Mouse (Mus musculus): ENCODE data around the gene Adamts14.

The Adamts14 gene

DNA sequence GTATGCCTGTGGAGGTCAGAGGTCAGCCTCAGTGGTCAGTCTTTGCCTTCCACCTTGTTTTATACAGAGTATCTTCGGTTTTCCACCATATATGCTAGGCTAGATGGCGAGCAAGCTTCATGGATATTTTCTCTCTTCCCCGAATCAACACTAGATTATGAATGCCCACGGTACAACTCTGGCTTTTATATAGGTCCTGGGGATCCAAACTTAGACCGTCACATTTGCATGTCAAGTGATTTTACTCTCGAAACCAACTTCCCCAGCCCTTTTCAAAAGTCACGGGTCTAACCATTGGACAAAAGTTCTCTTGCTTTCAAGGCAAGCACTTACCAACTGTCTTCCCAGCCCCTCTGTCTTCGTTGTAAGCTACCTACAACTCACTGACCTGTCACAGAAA lies 94.6 kb downstream of the Adamts14 start:
- no peak for DNase-seq (ENCODE audit: low spot score in 2 of 2)

DNA sequence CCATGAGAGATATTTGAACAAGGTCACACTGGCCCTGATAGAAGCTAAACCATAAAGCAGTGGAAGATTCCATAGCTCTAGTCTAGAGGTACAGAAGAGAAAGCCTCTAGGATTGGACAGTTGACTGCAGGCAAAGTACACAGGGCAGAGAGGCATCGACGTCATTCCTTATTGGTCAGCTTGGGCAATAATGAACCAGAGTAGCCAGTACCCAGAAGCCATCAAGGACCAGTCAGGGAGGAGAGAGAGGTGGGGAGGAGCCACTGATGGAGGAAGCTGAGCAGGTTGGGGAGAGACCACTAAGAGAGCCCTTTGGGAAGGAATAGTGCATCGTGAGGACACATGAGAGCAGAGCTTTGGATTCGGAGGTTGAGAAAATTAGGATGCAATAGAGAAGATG lies 95.5 kb downstream of the Adamts14 start:
- no peak for DNase-seq (ENCODE audit: low spot score in 2 of 2)

DNA sequence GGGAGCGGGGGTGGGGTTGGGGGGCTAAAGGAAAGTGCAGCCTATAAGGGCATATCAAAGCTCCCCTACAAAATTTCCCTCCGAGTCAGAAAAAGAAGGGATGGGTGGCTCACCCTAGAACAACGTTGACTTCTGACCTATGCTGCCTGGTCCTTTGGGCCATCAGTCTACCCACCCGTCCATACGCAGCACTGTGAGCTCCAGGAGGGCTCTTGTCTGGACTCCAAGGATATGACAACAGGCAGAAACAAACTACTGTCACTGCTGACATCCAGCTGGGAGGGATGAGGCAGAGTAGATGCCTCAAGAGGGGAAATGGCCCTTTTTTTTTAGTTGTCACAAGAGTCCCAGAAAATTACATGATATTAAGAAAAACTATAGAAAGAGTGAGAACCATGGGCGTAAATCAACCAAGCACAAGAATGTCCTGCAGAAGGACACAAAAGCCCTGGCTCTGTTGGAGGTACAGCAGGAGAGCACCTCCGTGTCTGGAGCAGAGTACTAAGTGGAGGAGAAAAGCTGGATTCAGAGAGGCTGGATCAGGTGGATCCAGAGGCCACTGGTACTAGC lies 96.9 kb downstream of the Adamts14 start:
- no peak for DNase-seq (ENCODE audit: low spot score in 2 of 2)

DNA sequence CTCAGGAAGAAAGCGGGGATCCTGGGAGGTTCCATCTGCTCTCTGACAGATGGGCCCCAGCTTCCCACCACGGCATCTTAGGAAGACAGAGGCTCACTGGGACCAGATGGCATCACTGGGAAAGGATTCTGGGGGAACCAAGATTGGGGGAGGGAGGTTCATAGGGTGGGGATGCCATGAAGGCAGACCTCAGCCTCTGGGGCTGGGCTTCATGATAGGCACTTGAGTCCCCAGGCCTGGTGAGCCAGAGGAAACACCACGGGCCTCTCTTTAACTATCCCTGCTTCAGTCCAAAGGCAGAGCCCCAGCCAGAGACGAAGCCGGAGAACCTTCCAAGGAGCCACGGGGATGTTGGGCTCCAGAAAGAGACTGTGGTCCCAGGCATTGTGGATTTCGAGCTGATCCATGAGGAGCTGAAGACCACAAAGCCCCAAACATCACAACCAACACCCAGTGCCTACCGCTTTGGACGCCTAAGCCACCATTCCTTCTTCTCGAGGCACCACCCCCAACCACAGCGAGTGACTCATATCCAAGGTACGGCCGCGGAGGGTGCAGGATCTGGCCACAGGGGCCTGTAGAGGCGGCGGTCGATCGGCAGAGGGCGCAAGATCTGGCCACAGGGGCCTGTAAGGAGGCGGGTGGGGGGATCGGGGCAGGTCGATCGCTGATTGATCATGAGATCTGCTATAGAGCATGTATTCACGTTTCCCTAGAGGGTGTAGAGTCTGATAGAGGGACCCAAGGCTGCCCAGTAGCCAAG lies 97.6 kb downstream of the Adamts14 start:
- DNase-seq (ENCODE audit: low spot score in 2 of 2), result peak in 1 of 2 experiments; percentile 32

DNA sequence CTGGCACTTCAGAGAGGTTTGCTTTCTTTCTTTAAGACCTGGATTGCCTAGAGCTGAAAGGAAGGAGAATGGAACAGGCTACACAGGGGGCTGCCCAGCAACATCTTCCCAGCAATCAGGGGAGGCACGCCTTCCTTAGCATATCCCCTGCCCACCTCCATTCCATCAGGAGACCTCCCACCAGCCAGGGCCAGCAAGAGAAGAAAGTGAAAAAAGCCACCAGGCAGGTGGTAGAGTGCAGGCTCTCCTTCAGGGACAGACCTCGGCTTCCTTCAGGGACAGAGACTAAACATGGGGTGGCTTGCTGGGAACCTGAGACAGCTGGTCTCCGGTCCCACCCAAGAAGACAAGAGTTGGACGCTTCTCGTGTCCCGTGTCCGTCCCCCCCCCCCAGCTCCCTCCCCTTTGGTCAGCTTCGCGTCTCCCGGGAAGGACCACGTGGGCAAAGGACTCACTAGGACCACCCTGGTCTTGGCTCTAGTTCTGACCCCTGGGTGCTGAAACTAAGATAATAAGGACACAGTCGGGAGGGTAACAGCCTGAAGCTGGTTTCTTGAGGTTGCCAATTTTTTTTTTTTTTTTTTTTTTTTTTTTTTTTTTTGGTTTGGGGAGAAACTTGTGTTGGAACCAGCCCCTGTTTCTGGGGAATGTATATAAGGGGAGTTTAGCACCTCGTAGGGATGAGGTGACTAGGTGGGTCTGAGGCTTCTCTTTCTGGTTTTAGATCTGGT lies 98.4 kb downstream of the Adamts14 start:
- no peak for DNase-seq (ENCODE audit: low spot score in 2 of 2)

DNA sequence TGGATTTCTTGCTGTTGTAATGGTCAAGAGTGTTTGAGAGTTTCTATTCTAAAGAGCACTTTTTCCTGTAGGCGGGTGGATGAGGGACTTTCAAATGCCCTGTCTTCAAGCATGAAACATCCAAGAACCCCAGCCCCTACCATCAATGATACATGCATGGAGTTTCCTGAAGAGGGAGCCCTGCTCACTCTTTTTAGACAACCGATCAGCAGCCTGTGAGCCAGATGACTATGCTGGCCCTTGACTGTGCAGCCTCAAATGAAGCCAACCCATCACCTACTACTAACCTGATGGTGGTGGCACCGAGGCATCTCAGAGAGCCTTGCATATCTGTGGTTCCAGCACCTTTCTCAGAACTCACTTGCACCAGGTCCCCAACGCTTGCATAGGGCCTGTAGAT lies 100.7 kb downstream of the Adamts14 start:
- DNase-seq (ENCODE audit: low spot score in 2 of 2), result no peak

DNA sequence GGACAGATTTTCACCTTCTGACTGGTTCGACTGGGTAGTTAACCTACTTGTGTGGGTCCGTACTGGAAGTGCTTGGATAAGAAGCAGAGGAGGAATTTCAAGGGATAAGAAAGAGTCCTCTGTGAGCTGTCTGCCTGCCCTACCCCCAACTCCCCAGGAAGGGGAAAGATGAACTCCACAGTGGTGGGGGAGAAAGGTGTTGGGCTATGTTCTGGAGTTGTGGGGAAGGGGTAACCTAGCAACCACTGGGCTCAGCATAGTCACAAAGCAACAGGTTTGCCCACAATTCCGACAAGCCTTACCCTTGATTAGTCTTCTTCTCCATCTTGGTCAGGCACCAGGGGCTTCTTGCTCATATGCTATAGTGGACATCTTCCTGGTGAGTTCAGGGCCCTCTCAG lies 101.6 kb downstream of the Adamts14 start, which contains the start of gene Tbata:
Gene Tbata, plus strand, starts transcription at position 301 of the 400 bp plus-strand sequence.
- DNase-seq (ENCODE audit: low spot score in 2 of 2), result no peak

DNA sequence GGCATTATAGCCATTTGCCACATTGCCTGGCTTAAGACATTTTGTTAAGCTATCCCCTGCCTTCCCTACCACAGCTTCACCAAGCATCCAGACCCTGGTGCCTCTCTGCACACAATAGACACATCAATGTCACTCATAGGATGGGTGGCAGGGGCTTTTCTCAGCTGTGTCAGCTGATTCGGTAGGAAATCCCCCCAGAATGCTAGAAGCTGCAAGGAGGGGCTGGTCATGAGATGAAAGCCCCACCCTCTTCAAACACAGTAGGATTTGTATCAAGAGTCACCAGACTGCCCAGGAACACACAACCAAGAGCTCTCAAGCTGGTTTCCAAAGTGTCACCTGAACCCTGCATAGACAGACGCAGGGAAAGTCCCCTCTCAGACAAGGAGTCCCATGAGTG lies 104.8 kb downstream of the Adamts14 start:
- DNase-seq (ENCODE audit: low spot score in 2 of 2), result no peak

DNA sequence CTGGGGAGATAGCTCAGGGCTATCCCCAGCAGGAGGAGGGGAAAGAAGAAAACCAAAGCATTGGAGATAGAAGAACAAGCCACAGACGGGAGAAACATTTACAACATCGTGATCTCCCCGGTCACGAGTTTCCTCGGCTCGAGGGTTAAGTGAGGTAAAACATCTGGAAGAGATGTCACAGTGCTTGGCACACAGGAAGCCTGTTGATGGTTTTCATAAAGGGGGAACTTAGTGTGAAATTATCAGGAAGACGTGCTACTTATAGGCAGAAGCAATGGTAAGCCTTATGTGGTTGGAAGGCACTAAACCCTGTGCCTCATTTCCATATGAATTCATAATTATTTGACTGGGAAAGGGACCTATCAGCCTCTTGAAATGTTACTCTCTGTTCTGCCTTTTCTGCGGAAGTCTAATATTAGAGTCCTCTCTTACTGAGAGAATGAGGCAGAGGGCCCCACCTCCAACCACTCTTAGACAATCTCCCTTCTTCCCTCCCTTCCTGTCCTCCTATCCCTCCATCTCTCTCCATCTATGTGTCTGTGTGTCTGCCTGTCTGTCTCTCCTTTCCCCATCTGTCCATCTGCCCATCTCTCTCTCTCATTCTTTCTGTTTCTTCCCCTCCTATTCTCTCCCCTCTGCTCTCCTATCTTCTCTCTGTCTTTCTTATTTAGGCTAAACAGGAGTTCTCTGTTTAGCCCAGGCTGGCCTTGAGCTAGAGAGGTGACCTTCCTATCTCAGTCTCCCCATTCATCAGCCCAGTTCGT lies 105.7 kb downstream of the Adamts14 start:
- DNase-seq (ENCODE audit: low spot score in 2 of 2), result no peak

DNA sequence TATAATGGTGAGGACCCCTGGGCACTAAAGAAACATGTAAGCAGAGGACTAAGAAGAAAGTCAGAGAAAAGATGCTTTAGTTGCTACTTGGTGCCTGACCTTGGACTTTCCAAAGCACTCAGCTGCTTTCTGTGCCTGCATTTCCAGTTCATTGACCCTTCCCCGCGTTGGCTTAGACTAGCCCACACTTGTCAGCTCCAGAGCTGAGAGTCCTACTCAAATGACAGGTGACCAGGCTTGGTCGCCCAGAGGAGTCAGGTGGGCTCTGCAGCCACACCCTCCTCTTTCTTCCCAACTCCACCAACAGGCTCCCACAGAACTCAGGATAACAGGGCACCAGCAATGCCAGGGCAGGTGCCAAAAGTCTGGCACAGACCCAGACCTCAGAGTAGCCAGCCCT lies 110.9 kb downstream of the Adamts14 start:
- DNase-seq (ENCODE audit: low spot score in 2 of 2), result no peak

DNA sequence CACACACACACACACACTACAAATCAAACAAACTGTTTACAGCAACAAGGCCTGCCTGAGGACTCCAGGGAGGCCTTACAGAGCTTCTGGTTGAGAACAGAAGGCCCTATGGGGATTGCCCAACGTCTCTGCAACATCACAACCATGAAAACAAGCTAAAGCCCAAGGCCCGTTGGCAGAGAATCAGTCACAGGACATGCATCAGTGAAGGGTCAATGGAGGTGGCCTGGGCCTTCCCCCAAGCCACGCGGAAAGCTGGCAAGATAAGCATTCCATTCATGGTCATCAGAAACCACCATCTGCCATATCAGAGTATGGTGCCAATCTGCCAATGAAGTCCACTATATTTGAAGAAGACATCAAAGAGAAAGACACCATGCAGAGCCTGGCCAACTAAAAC lies 112.6 kb downstream of the Adamts14 start:
- DNase-seq (ENCODE audit: low spot score in 2 of 2), result no peak

DNA sequence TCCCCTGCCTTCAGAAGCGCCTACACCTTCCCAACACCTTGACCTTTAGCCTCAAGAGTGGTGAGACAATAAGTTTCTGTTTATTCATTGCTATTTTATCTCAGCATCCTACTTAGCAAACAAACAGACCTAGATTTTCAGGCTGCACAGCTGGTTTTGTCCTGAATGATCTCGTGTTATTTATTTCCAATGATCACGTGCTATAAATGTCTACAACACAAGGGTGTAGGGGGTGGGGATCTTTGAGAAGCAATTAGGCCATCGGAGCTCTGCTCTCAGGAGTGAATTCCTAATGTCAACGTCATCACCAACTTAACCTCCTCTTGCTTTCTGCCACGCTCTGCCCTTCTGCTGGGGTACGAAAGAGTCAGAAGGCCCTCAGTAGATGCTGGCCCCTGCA lies 113.1 kb downstream of the Adamts14 start:
- DNase-seq (ENCODE audit: low spot score in 2 of 2), result no peak

DNA sequence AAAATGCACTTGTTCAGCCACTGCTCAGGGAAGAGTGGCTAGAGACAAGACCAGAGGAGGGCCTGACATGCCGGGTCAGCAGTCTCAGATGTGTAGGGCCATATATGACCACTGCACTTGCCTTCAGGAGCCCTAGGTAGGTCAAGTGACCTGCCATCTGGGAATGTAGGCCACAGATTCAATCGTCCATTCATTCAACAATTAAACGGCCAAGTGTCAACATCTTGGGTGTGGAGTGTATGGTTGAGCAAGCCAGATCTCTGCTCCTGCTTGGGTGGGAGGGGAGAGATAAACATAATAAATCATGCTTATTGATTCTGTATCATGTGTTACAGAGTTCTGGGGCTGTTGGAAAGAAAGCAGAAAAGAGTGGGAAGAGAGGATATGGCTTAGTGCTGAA lies 114.6 kb downstream of the Adamts14 start:
- DNase-seq (ENCODE audit: low spot score in 2 of 2), result no peak

DNA sequence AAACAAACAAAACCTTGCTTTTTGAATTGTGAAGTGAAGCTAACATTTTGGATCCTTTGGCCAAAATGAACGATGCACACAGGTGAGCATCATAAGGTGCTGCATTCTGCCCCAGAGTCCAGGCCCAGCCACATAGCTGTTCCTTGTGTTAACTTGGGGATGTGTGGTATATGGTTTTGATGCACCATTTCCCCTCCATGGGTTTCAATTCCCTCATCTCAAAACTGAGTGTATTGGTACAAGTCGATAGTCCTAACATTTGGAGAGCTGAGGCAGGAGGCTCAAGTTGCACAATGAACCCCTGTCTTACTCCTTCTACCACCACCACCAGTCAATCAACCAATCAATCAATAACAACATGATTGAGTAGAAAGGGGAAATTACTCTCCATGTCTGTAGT lies 116.8 kb downstream of the Adamts14 start:
- DNase-seq (ENCODE audit: low spot score in 2 of 2), result no peak

DNA sequence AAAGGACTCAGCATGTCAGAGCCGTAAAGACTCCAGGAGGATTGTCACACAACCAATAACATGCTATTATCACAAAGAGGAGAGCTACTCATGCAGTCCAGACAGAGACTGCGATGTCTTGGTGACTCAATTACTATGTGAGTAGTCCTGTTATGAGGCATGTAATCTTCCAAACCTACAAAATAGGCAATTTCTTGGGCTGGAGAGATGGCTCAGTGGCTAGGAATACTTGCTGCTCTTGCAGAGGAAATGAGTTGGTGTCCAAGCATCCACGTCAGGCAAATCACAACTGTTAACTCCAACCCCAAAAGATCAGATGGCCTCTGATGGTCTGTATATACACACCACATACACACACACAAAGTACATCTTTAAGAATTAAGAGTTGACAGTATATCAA lies 117.6 kb downstream of the Adamts14 start:
- no peak for DNase-seq (ENCODE audit: low spot score in 2 of 2)

DNA sequence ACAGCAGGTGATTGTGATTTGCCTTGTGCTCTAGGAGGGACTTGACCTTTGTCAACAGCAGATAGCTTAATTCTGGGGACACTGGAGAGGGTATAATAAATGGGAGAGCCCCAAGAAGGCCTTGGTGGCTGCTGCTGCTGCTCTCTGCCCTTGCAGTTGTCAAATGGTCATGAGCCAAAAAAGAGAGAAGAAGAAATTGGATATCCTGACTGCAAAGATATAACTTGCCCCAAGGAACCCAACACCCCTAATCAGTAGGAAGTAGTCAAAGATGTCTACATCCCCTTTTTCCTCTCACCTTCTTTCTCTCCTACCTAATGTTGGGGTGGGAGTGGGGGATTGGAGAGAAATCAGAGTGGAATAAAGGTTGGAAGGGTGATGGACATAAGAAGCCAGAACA lies 121.1 kb downstream of the Adamts14 start:
- DNase-seq (ENCODE audit: low spot score in 2 of 2), result no peak

DNA sequence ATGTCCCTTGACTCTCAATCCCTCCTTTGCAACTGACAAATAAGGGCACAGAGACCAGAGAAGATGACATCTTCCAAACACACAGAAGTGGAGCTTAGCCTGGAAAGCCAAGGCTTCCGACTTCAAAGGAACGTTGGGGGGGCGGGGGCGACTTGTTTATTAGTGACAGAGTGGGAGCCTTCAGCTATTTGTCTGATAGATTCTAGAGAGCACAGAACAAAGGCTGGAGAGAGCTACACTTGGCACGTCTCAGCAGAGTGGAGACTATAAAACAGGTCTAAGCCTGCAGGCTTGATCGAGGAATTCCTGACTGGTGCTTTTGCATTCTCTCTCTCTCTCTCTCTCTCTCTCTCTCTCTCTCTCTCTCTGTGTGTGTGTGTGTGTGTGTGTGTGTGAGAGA lies 122.6 kb downstream of the Adamts14 start:
- DNase-seq (ENCODE audit: low spot score in 2 of 2), result no peak

DNA sequence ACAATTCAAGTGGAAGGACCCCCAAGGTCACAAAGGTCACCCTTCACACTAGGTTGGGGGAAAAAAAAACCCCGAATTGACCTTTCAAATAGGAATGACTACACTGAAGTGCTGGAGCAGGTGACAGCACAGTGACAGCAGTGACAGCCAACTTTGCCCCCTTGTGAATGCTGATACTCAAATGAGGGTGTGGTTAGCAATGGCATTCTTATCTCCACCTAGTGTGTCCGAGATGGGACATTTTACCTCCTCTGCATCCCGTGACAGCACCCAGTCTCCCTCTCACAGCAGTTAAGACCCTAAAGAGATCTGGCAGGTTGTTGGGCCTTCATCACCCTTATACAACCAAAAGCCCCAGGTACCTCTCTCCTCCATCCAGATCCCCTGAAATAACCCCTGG lies 123.8 kb downstream of the Adamts14 start:
- DNase-seq (ENCODE audit: low spot score in 2 of 2), result no peak

DNA sequence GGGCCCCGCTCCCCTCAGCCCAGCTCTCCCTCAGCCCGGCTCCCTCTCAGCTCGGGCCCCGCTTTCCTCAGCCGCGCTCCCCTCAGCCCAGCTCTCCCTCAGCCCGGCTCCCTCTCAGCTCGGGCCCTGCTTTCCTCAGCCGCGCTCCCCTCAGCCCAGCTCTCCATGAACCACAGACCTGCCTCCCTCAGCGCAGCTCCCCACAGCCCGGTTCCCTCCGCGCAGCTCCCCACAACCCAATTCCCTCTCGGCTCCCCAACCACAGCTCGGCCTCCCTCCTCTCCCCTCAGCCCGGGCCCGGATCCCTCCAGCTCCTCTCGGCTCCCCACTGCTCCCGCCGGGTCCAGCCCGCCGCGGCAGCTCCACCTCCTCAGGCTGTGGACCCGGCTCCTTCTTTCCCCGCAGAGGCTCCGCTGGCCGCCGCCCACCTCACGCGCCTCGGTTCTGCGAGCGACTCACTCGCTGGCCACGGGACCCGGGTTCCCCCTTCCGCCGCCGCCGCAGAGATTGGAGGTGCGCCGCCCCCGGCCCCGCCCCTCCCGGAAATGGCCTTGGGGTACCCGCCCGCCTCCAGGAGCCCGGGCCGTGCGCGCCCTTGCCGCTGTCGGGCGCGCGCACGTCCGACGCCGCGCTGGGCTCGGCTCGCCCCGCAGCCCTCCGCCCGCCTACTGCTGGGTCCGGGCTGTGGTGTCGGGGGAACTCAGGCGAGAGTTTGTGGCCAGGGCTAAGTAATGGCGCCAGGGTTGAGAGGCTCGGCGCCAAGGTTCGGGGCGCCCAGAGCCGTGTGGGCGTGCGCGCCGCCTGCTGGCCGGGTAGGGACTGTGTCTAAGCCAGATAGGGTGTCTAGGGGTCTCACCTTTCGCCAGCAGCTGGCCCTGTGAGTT lies 125.8 kb downstream of the Adamts14 start, which contains the start of gene Sgpl1:
Gene Sgpl1, minus strand, starts transcription at position 547 of the 884 bp plus-strand sequence.
- DNase-seq (ENCODE audit: low spot score in 2 of 2), result peak; percentile 52 to 86

All from left cerebral cortex, adult 9 months (tissue).